Mouse (Mus musculus) embryonic fibroblast, embryonic 13.5 days (primary cell): ENCODE data around the gene Serpina9.

Source experiments
- CTCF ChIP-seq: IDR thresholded peaks from 2 replicates; pipeline ENCODE4 v1.5.1; 2011; ENCODE audit warnings: mild to moderate bottlenecking, control low read depth, low read length, moderate library complexity, borderline replicate concordance; ENCODE audit not compliant: insufficient read depth
- POLR2A ChIP-seq: IDR thresholded peaks from 2 replicates; pipeline ENCODE4 v1.6.1; 2011; ENCODE audit warnings: low read depth, mild to moderate bottlenecking, control low read depth, low read length, moderate library complexity

- TF ChIP-seq POLR2A, result no peak
- no peak for TF ChIP-seq CTCF
These were observed 50.7 kb downstream of the Serpina9 start for GRCm38 (mm10) chr12:103962860-103963259.
